Comparison of ENCODE assay signal across 19 mouse cellular contexts in the genomic region with DNA sequence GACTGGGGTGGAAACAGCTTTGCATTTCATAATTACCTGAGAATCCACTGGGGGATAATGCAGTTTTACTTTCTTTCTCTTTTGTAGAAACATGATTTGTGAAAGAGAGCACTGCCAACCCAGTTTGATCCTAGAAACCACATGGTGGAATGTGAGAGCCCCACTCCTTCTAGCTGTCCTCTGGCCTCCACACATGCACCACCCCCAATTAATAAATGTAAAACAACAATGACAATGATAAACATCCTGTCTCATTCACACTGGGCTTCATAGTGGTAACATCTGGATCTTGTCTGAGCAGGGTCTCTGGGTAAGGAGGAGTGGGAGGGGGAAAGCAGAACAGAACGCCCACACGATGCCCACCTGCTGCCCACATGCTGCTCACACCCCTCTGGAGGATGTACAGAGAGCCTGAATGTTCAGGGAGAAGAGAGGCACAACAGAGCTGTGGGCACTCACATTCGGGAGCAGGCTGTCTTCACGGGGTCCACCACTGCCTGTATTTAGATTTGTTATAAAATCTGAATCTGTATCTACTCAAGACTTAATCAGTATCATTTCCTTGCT. TPM values are rescaled to one million over a fixed set of nuclear protein-coding genes. Genes with fewer than 3 reads are reported as not detected.
DNase-seq lines count a peak whose midpoint lies in the region; ATAC-seq and TF ChIP-seq lines count a peak whose summit lies in the region.
"Had no signal": no experiment of that assay in that cellular context is flagged by ENCODE, and none has a peak within 500 bp of the region (broad histone marks: within the 10 kb centered on the region; RNA-seq: fewer than 3 reads in every experiment).

No protein-coding gene starts in this region.

- H3K36me3 ChIP-seq in heart, embryonic 10.5 days: peaks cover 32% of the 10 kb centered on the region
- H3K36me3 ChIP-seq in kidney, embryonic 16.5 days (ENCODE audit: insufficient read depth, low read length): peaks cover 18% of the 10 kb centered on the region
- H3K36me3 ChIP-seq in lung, embryonic 14.5 days (ENCODE audit: insufficient read depth): peaks cover 19% of the 10 kb centered on the region; the same call in 1 of the 2 replicates
- 0 out of 2 replicates have a peak, but pooled peaks cover 3% of the 10 kb centered on the region for H3K36me3 ChIP-seq in lung, postnatal 0 days (ENCODE audit: insufficient read depth, low read length)

- no peak overlapping the region for H3K4me2 ChIP-seq in kidney, embryonic 16.5 days (replicated peaks; ENCODE audit: low read depth, low read length)
- H3K4me2 ChIP-seq in lung, embryonic 14.5 days: no peak overlapping the region
- H3K4me2 ChIP-seq in lung, postnatal 0 days (replicated peaks; ENCODE audit: low read depth, low read length): no peak overlapping the region
- H3K4me2 ChIP-seq: forebrain, embryonic 13.5 days; heart, embryonic 15.5 days; hindbrain, embryonic 13.5 days had no signal

- no peak overlapping the region for H3K27ac ChIP-seq in heart, embryonic 10.5 days
- no peak overlapping the region for H3K27ac ChIP-seq in kidney, embryonic 16.5 days (ENCODE audit: low read length)
- no peak overlapping the region for H3K27ac ChIP-seq in lung, embryonic 14.5 days (ENCODE audit: low read depth)
- no peak overlapping the region for H3K27ac ChIP-seq in lung, postnatal 0 days (ENCODE audit: low read length)
- H3K27ac ChIP-seq: forebrain, embryonic 13.5 days; heart, embryonic 15.5 days; hindbrain, embryonic 13.5 days had no signal

- peak; percentile 30 for DNase-seq in heart, embryonic 10.5 days (ENCODE audit: low spot score)
- no peak for DNase-seq in heart, adult 18-20 months
- DNase-seq in kidney, adult 11 months: no peak
- no peak for DNase-seq in lung, embryonic 14.5 days
- no peak for DNase-seq in lung, postnatal 0 days (ENCODE audit: low spot score)
- DNase-seq in mesoderm, embryonic 11.5 days (ENCODE audit: low read depth, low spot score): peak; percentile 18
- DNase-seq: adrenal gland, adult 2 months; adrenal gland, postnatal 25 days; cerebellum, adult 2 months; cerebellum, postnatal 10 days; forebrain, postnatal 0 days; gastrocnemius, postnatal 14 days; heart, postnatal 14 days had no signal

- no peaks in the 10 kb centered on the region for H3K9me3 ChIP-seq in heart, embryonic 10.5 days
- no peaks in the 10 kb centered on the region for H3K9me3 ChIP-seq in kidney, embryonic 16.5 days (ENCODE audit: low read length)
- no peaks in the 10 kb centered on the region for H3K9me3 ChIP-seq in lung, embryonic 14.5 days (ENCODE audit: low read depth, low read length)
- H3K9me3 ChIP-seq in lung, postnatal 0 days (ENCODE audit: low read length): no peaks in the 10 kb centered on the region
- H3K9me3 ChIP-seq: forebrain, embryonic 13.5 days; heart, embryonic 15.5 days; hindbrain, embryonic 13.5 days had no signal

- peak; percentile 54; the same call in 1 of the 2 replicates for ATAC-seq in kidney, embryonic 16.5 days (ENCODE audit: low FRiP score, low TSS enrichment)
- ATAC-seq in lung, embryonic 14.5 days (ENCODE audit: insufficient read depth): peak; percentile 31; the same call in 1 of the 2 replicates
- ATAC-seq in lung, postnatal 0 days: no peak
- ATAC-seq: forebrain, embryonic 13.5 days; forebrain, postnatal 0 days had no signal

- no peak overlapping the region for H3K9ac ChIP-seq in kidney, embryonic 16.5 days (replicated peaks; ENCODE audit: low read length)
- no peak overlapping the region for H3K9ac ChIP-seq in lung, embryonic 14.5 days
- H3K9ac ChIP-seq in lung, postnatal 0 days (replicated peaks; ENCODE audit: low read depth): no peak overlapping the region
- H3K9ac ChIP-seq: forebrain, embryonic 13.5 days; forebrain, postnatal 0 days; heart, embryonic 15.5 days; hindbrain, embryonic 13.5 days had no signal

- no peak for TF ChIP-seq EP300 in lung, postnatal 0 days (IDR thresholded peaks at IDR 0.05)

- no peak overlapping the region for H3K4me3 ChIP-seq in heart, embryonic 10.5 days
- H3K4me3 ChIP-seq in kidney, embryonic 16.5 days (ENCODE audit: low read length): no peak overlapping the region
- no peak overlapping the region for H3K4me3 ChIP-seq in lung, embryonic 14.5 days (ENCODE audit: low read depth, low read length)
- no peak overlapping the region for H3K4me3 ChIP-seq in lung, postnatal 0 days (ENCODE audit: low read depth, low read length)
- H3K4me3 ChIP-seq: forebrain, embryonic 13.5 days; heart, embryonic 15.5 days; hindbrain, embryonic 13.5 days had no signal

- WGBS in heart, embryonic 10.5 days: 81% methylated on average over 4 of the region's 4 CpGs
- 49% methylated on average over 4 of the region's 4 CpGs for WGBS in kidney, embryonic 16.5 days
- 53% methylated on average over 4 of the region's 4 CpGs for WGBS in lung, embryonic 14.5 days
- 59% methylated on average over 4 of the region's 4 CpGs for WGBS in lung, postnatal 0 days

- H3K27me3 ChIP-seq in heart, embryonic 10.5 days (ENCODE audit: insufficient read depth, poor library complexity, severe bottlenecking): no peaks in the 10 kb centered on the region
- no peaks in the 10 kb centered on the region for H3K27me3 ChIP-seq in kidney, embryonic 16.5 days (ENCODE audit: insufficient read depth, low read length)
- H3K27me3 ChIP-seq in lung, embryonic 14.5 days (ENCODE audit: insufficient read depth, low read length): no peaks in the 10 kb centered on the region
- H3K27me3 ChIP-seq in lung, postnatal 0 days (replicated peaks; ENCODE audit: insufficient read depth, low read length): no peaks in the 10 kb centered on the region
- H3K27me3 ChIP-seq: CH12.LX; forebrain, embryonic 13.5 days; heart, embryonic 15.5 days; hindbrain, embryonic 13.5 days had no signal

- H3K4me1 ChIP-seq in heart, embryonic 10.5 days: no peaks in the 10 kb centered on the region
- H3K4me1 ChIP-seq in kidney, embryonic 16.5 days (ENCODE audit: insufficient read depth, low read length): peaks cover 5% of the 10 kb centered on the region; the same call in 1 of the 2 replicates
- no peaks in the 10 kb centered on the region for H3K4me1 ChIP-seq in lung, embryonic 14.5 days (ENCODE audit: insufficient read depth)
- H3K4me1 ChIP-seq in lung, postnatal 0 days (ENCODE audit: insufficient read depth, low read depth, low read length): no peaks in the 10 kb centered on the region
- H3K4me1 ChIP-seq: forebrain, embryonic 13.5 days; heart, embryonic 15.5 days had no signal

- TF ChIP-seq CTCF in lung, embryonic 14.5 days (IDR thresholded peaks at IDR 0.05; ENCODE audit: low read depth): no peak
- TF ChIP-seq CTCF in lung, postnatal 0 days (IDR thresholded peaks at IDR 0.05): no peak

RNA-seq across cellular contexts. Expression of a gene that starts 38.4 kb away (rescaled TPM):
- 0.16 and 0.45 TPM in 2 replicates for polyA plus RNA-seq in heart, embryonic 10.5 days (2016; fragmentation: Nextera tagmentation; extraction: Ambion mirVana)
- total RNA-seq in heart, adult 18-20 months (2021): under 1 TPM in 1 of 2 experiments, not detected in 1; 0.05 TPM
- polyA plus RNA-seq in kidney, embryonic 16.5 days (2015; fragmentation: Nextera tagmentation; extraction: Ambion mirVana): 0.36 and 0.72 TPM in 2 replicates
- 0.05 and 0.26 TPM in 2 replicates for polyA plus RNA-seq in lung, embryonic 14.5 days (2014; fragmentation: Nextera tagmentation; extraction: Ambion mirVana)
- polyA plus RNA-seq in lung, postnatal 0 days (2015; fragmentation: Nextera tagmentation; extraction: Ambion mirVana): 0.07 and 0.12 TPM in 2 replicates
- total RNA-seq: adrenal gland, adult 2 months; adrenal gland, postnatal 25 days; CH12.LX; heart, postnatal 14 days; hematopoietic stem cell, adult 5-6 weeks had no signal

Comparison
In these comparisons a context has a peak if more than half of its experiments do, and no peak if none do; other contexts are left out.
1. DNase-seq: peak in heart, embryonic 10.5 days (single experiment) and mesoderm, embryonic 11.5 days (single experiment); none in heart, adult 18-20 months (0 of 2), kidney, adult 11 months (single experiment), lung, embryonic 14.5 days (single experiment) and lung, postnatal 0 days (single experiment).